Mouse (Mus musculus): Measurements from ENCODE around the gene Olfr813. TPM values are rescaled to one million over a fixed set of nuclear protein-coding genes. Genes with fewer than 3 reads are reported as not detected.
"Not testable (repeated sequence)": the region's sequence is repeated elsewhere in the genome, so short reads cannot be mapped to it uniquely, and the experiment has no call there.

Olfr813 gene
- polyA plus RNA-seq (2015; fragmentation: Nextera tagmentation; extraction: Ambion mirVana), result 0.20 and 0.33 TPM in 2 replicates

DNA sequence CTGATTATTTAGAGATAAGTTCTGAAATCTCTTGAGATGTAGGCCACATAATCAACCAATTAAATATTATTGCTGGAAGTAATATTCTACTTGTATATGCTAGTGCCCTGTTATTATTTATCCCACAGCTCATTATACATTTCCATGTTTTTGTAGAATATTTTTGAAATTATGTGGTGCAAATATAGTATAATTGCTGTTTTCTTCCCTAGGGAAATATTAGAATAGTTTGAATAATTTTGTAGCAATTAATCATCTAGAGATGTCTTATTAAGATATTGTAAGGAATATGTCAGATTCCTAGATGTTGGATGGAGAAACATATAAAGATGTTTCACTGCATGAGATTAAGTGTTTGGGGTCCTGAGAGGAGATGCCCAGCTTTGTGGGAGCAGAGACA lies at the start of gene Olfr813:
Gene Olfr813, plus strand, starts transcription at position 301 of the 400 bp plus-strand sequence.
- H3K9ac ChIP-seq, result no peak within 1 kb of the TSS
- no peak for ATAC-seq (ENCODE audit: insufficient number of reproducible peaks, low FRiP score, low TSS enrichment, low read depth)
- no peak within 1 kb of the TSS for H3K27ac ChIP-seq (replicated peaks)
- no peak within 1 kb of the TSS for H3K4me2 ChIP-seq (replicated peaks)
- H3K9me3 ChIP-seq (replicated peaks), result no peaks in the 10 kb centered on the region
- H3K4me1 ChIP-seq, result no peaks in the 10 kb centered on the region
- no peaks in the 10 kb centered on the region for H3K36me3 ChIP-seq
- no peak within 1 kb of the TSS for H3K4me3 ChIP-seq (replicated peaks)
- H3K27me3 ChIP-seq, result no peaks in the 10 kb centered on the region

DNA sequence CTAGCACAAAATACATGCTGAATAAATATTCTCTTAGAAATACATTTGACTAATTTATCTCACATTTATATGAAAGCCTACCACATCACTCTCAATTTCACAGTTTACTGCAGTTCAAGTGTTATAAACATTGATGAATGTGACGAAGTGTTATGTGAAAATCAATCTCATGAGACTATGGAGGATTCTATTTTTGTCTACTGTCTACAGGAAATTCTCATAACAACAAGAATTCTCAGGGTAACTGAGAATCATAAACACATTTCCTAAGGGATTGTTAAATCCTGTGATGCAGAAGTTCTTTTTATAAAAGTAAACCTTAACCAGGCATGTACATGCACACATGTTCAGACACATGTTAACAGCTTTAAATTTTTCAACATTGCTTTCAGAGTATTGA lies 9.2 kb upstream of the Olfr813 start, which contains the start of gene Olfr812:
Gene Olfr812, minus strand, starts transcription at position 101 of the 400 bp plus-strand sequence.
- Histone ChIP-seq H3K4me2 (replicated peaks) (no peak within 1 kb of the TSS), H3K27me3 (no peaks in the 10 kb centered on the region), H3K9me3 (replicated peaks) (no peaks in the 10 kb centered on the region), H3K4me1 (no peaks in the 10 kb centered on the region), H3K4me3 (replicated peaks) (no peak within 1 kb of the TSS), H3K27ac (replicated peaks) (no peak within 1 kb of the TSS), H3K9ac (no peak within 1 kb of the TSS), H3K36me3 (no peaks in the 10 kb centered on the region)
- ATAC-seq (ENCODE audit: insufficient number of reproducible peaks, low FRiP score, low TSS enrichment, low read depth), result no peak
- WGBS, result 52% methylated on average over 1 of the region's 1 CpGs

DNA sequence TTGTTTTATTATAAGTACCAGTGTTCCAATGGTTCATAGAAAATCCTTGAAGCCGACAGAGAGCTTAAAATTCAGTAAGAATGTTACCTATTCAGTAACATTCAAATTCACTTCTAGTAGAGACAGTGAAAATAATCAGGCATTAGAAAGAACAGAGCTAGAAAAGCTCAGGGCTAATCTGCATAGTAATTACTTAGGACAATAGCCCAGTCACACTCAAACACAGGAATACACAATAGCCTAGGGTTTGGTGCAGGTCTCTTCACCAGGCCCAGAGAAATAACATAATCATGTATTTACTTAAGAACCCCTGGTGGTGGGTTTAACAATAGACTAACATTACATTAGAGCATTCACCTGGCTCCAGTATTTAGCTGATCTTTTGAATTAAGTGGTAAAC lies 7.8 kb upstream of the Olfr813 start:
- Histone ChIP-seq H3K4me3 (replicated peaks) (no peak overlapping the region), H3K4me2 (replicated peaks) (no peak overlapping the region), H3K9ac (no peak overlapping the region), H3K4me1 (no peaks in the 10 kb centered on the region), H3K27ac (replicated peaks) (no peak overlapping the region), H3K36me3 (no peaks in the 10 kb centered on the region), H3K27me3 (no peaks in the 10 kb centered on the region), H3K9me3 (replicated peaks) (no peaks in the 10 kb centered on the region)
- no peak for ATAC-seq (ENCODE audit: insufficient number of reproducible peaks, low FRiP score, low TSS enrichment, low read depth)
- 69% methylated on average over 1 of the region's 1 CpGs for WGBS

DNA sequence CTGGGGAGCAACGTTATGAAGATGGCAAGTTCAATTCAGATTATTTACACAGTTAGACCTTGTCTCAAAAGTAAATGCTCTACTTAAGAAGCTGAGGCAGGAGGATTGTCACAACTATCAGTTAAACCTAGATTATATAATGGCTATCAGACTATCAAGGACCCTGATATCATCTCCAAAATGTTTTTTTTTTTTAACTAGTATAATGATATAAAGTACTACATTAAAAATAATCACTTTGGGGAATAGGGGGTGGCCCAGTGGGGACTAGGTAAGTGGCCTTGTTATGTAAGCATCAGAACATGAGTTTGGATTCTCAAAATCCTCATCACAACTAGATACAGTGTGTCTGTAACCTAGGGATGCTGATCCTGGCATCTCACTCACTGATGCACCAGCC lies 24.6 kb downstream of the Olfr813 start, which contains the start of gene Olfr814:
Gene Olfr814, minus strand, starts transcription at position 101 of the 400 bp plus-strand sequence.
- ATAC-seq (ENCODE audit: insufficient number of reproducible peaks, low FRiP score, low TSS enrichment, low read depth); H3K4me1 ChIP-seq: not testable (repeated sequence)
- WGBS, result 63% methylated on average over 1 of the region's 1 CpGs

DNA sequence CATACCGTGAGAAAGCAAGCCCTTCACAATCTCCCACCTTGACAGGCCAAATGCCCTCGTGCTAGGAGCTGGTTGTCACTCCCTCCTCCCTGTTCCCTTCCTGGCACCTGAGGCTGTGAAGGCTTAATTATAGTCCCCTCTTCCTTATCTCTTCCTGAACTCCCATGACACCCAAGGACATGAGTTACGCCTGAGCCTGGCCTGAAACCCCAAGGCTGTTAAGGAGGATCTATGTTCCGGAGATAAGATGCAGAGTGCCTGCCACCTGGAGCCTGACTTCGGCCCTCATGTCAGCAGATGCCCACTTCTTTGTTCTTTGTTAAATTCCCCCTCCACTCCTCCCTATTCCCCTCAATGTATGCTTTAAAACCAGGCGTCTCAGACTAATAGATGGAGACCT lies 30.3 kb downstream of the Olfr813 start:
- H3K4me3 ChIP-seq (replicated peaks); H3K4me2 ChIP-seq (replicated peaks); H3K27ac ChIP-seq (replicated peaks); H3K36me3 ChIP-seq; H3K4me1 ChIP-seq; H3K9ac ChIP-seq; ATAC-seq (ENCODE audit: insufficient number of reproducible peaks, low FRiP score, low TSS enrichment, low read depth); H3K27me3 ChIP-seq; H3K9me3 ChIP-seq (replicated peaks): not testable (repeated sequence)
- WGBS, result 76% methylated on average over 6 of the region's 6 CpGs

More for the DNA sequence above, 24.6 kb downstream of the Olfr813 start, which contains the start of gene Olfr814:
- not testable (repeated sequence) for H3K4me3 ChIP-seq (replicated peaks); H3K27ac ChIP-seq (replicated peaks); H3K9ac ChIP-seq; H3K9me3 ChIP-seq (replicated peaks); H3K27me3 ChIP-seq; H3K4me2 ChIP-seq (replicated peaks); H3K36me3 ChIP-seq

DNA sequence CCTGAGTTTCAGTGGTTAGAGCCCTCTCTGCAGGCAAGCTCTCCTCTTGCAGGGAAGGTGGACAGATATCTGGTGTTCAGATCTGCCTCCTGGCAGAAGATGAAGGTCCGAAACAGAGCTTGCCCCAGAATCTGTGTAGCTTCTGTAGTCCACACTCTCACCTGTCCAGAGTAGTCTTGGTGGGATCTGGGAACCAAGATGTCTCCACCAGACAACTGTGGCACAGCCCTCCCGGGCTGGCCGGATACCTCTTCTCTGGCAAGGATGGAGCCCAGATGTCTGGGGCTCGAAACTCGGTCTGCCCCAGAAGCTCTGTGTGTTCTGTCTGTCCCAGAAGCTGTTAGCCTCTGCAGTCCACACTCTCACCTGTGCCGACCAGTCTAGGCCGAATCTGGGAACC lies 30.8 kb downstream of the Olfr813 start:
- H3K27ac ChIP-seq (replicated peaks), result no peak overlapping the region
- no peaks in the 10 kb centered on the region for H3K4me1 ChIP-seq
- H3K9ac ChIP-seq, result no peak overlapping the region
- H3K4me2 ChIP-seq (replicated peaks), result no peak overlapping the region
- H3K36me3 ChIP-seq, result no peaks in the 10 kb centered on the region
- H3K9me3 ChIP-seq (replicated peaks), result no peaks in the 10 kb centered on the region
- 84% methylated on average over 7 of the region's 7 CpGs for WGBS
- ATAC-seq (ENCODE audit: insufficient number of reproducible peaks, low FRiP score, low TSS enrichment, low read depth), result no peak
- H3K27me3 ChIP-seq, result no peaks in the 10 kb centered on the region
- H3K4me3 ChIP-seq (replicated peaks), result no peak overlapping the region

DNA sequence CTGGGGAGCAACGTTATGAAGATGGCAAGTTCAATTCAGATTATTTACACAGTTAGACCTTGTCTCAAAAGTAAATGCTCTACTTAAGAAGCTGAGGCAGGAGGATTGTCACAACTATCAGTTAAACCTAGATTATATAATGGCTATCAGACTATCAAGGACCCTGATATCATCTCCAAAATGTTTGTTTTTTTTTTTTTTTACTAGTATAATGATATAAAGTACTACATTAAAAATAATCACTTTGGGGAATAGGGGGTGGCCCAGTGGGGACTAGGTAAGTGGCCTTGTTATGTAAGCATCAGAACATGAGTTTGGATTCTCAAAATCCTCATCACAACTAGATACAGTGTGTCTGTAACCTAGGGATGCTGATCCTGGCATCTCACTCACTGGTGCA lies 50.6 kb downstream of the Olfr813 start, which contains the start of gene Olfr815:
Gene Olfr815, minus strand, starts transcription at position 101 of the 400 bp plus-strand sequence.
- WGBS, result 64% methylated on average over 1 of the region's 1 CpGs
- H3K4me3 ChIP-seq (replicated peaks); ATAC-seq (ENCODE audit: insufficient number of reproducible peaks, low FRiP score, low TSS enrichment, low read depth); H3K4me2 ChIP-seq (replicated peaks); H3K4me1 ChIP-seq; H3K36me3 ChIP-seq; H3K9ac ChIP-seq; H3K9me3 ChIP-seq (replicated peaks); H3K27me3 ChIP-seq; H3K27ac ChIP-seq (replicated peaks): not testable (repeated sequence)

Other genes with a start within 250 kb of the Olfr813 start
- gene Olfr796, start 242.8 kb upstream of the Olfr813 start, polyA plus RNA-seq (2015; fragmentation: Nextera tagmentation; extraction: Ambion mirVana), result not detected in 2 replicates
- gene Olfr798, start 227.4 kb upstream of the Olfr813 start, polyA plus RNA-seq (2015; fragmentation: Nextera tagmentation; extraction: Ambion mirVana), result 0.04 and 0.12 TPM in 2 replicates
- not detected in 2 replicates for gene Olfr799, start 217.9 kb upstream of the Olfr813 start, polyA plus RNA-seq (2015; fragmentation: Nextera tagmentation; extraction: Ambion mirVana)
- gene Olfr800, start 197.7 kb upstream of the Olfr813 start, polyA plus RNA-seq (2015; fragmentation: Nextera tagmentation; extraction: Ambion mirVana), result not detected in 2 replicates
- not detected in 2 replicates for gene Olfr801, start 181.5 kb upstream of the Olfr813 start, polyA plus RNA-seq (2015; fragmentation: Nextera tagmentation; extraction: Ambion mirVana)
- gene Olfr802, start 167.2 kb upstream of the Olfr813 start, polyA plus RNA-seq (2015; fragmentation: Nextera tagmentation; extraction: Ambion mirVana), result 0.03 and 0.07 TPM in 2 replicates
- not detected in 2 replicates for gene Olfr803, start 161.1 kb upstream of the Olfr813 start, polyA plus RNA-seq (2015; fragmentation: Nextera tagmentation; extraction: Ambion mirVana)
- not detected in 2 replicates for gene Olfr804, start 152.2 kb upstream of the Olfr813 start, polyA plus RNA-seq (2015; fragmentation: Nextera tagmentation; extraction: Ambion mirVana)
- gene Olfr805, start 126.0 kb upstream of the Olfr813 start, polyA plus RNA-seq (2015; fragmentation: Nextera tagmentation; extraction: Ambion mirVana), result 0.05 TPM in 1 of 2 replicates, not detected in the other
- not detected in 2 replicates for gene Olfr806, start 113.4 kb upstream of the Olfr813 start, polyA plus RNA-seq (2015; fragmentation: Nextera tagmentation; extraction: Ambion mirVana)
- 0.17 TPM in 1 of 2 replicates, not detected in the other for gene Olfr807, start 97.6 kb upstream of the Olfr813 start, polyA plus RNA-seq (2015; fragmentation: Nextera tagmentation; extraction: Ambion mirVana)
- gene Olfr808, start 89.9 kb upstream of the Olfr813 start, polyA plus RNA-seq (2015; fragmentation: Nextera tagmentation; extraction: Ambion mirVana), result not detected in 2 replicates
- gene Olfr809, start 80.7 kb upstream of the Olfr813 start, polyA plus RNA-seq (2015; fragmentation: Nextera tagmentation; extraction: Ambion mirVana), result 0.17 TPM in 1 of 2 replicates, not detected in the other
- 0.26 and 0.44 TPM in 2 replicates for gene Olfr810, start 60.5 kb upstream of the Olfr813 start, polyA plus RNA-seq (2015; fragmentation: Nextera tagmentation; extraction: Ambion mirVana)
- gene Olfr811, start 51.0 kb upstream of the Olfr813 start, polyA plus RNA-seq (2015; fragmentation: Nextera tagmentation; extraction: Ambion mirVana), result not detected in 2 replicates
- 0.13 and 0.41 TPM in 2 replicates for gene Olfr812, start 9.3 kb upstream of the Olfr813 start, polyA plus RNA-seq (2015; fragmentation: Nextera tagmentation; extraction: Ambion mirVana)
- not detected in 2 replicates for gene Olfr814, start 24.5 kb downstream of the Olfr813 start, polyA plus RNA-seq (2015; fragmentation: Nextera tagmentation; extraction: Ambion mirVana)
- 0.17 TPM in 1 of 2 replicates, not detected in the other for gene Olfr815, start 50.5 kb downstream of the Olfr813 start, polyA plus RNA-seq (2015; fragmentation: Nextera tagmentation; extraction: Ambion mirVana)
- not detected in 2 replicates for gene Olfr816, start 60.2 kb downstream of the Olfr813 start, polyA plus RNA-seq (2015; fragmentation: Nextera tagmentation; extraction: Ambion mirVana)
- not detected in 2 replicates for gene Olfr818, start 93.7 kb downstream of the Olfr813 start, polyA plus RNA-seq (2015; fragmentation: Nextera tagmentation; extraction: Ambion mirVana)
- gene Olfr819, start 111.9 kb downstream of the Olfr813 start, polyA plus RNA-seq (2015; fragmentation: Nextera tagmentation; extraction: Ambion mirVana), result 0.04 TPM in 1 of 2 replicates, not detected in the other
- 0.11 TPM in 1 of 2 replicates, not detected in the other for gene Olfr247, start 120.8 kb downstream of the Olfr813 start, polyA plus RNA-seq (2015; fragmentation: Nextera tagmentation; extraction: Ambion mirVana)
- gene Gm10310, start 129.7 kb downstream of the Olfr813 start, polyA plus RNA-seq (2015; fragmentation: Nextera tagmentation; extraction: Ambion mirVana), result 0.09 TPM in 1 of 2 replicates, not detected in the other
- 0.04 and 0.11 TPM in 2 replicates for gene Olfr820, start 157.3 kb downstream of the Olfr813 start, polyA plus RNA-seq (2015; fragmentation: Nextera tagmentation; extraction: Ambion mirVana)
- not detected in 2 replicates for gene Olfr821, start 175.0 kb downstream of the Olfr813 start, polyA plus RNA-seq (2015; fragmentation: Nextera tagmentation; extraction: Ambion mirVana)
- gene Olfr822, start 215.8 kb downstream of the Olfr813 start, polyA plus RNA-seq (2015; fragmentation: Nextera tagmentation; extraction: Ambion mirVana), result 0.23 TPM in 1 of 2 replicates, not detected in the other